Mouse (Mus musculus): ENCODE results near the gene Tnrc6a. TPM values are rescaled to one million over a fixed set of nuclear protein-coding genes. Genes with fewer than 3 reads are reported as not detected.

Tnrc6a gene
- polyA plus RNA-seq, 1 experiment from 2014 or later, result 34.1 TPM

DNA sequence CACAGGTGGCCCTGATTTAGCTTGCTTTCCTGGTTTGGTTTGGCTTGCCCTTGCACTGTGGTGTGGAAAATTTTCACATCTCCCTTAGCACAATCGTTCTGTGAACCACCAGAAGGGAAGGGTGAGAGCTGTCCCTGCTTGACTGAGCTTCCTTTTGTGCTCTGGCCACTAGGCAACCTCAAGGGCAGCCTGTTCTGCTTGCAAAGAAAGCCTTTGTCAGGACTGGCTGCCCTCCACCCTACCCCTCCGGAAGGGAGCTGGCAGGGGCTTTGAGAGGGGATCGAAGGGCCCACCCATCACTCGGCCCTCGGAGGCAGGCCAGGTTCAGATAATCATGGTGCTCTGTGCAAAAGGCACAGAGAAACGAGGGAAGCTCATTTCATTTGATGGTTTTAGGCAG lies 94.9 kb downstream of the Tnrc6a start:
- Histone ChIP-seq H3K4me1 (ENCODE audit: control insufficient read depth in 2 of 2, insufficient read depth in 2 of 2, low read length in 2 of 2) (peaks cover 7 to 8% of the 10 kb centered on the region in 2 experiments; a peak in 3 of 4 replicates), H3K9me3 (ENCODE audit: control insufficient read depth, low read length) (no peaks in the 10 kb centered on the region), H3K4me3 (ENCODE audit: control insufficient read depth in 1 of 2, insufficient read depth in 1 of 2, low read depth in 1 of 2, low read length in 2 of 2) (no peak overlapping the region), H3K27me3 (ENCODE audit: control insufficient read depth, insufficient read depth, low read length) (no peaks in the 10 kb centered on the region), H3K36me3 (ENCODE audit: control insufficient read depth, insufficient read depth, low read length) (no peaks in the 10 kb centered on the region), H3K27ac (replicated peaks in 1 of 2; ENCODE audit: control insufficient read depth in 1 of 2, insufficient read depth in 1 of 2, low read depth in 2 of 2, low read length in 2 of 2) (no peak overlapping the region), H3K9ac (ENCODE audit: low read length) (no peak overlapping the region), H3K4me2 (ENCODE audit: low read length) (no peak overlapping the region)
- 54% methylated on average over 6 of the region's 6 CpGs for WGBS
- no peak for ATAC-seq (ENCODE audit: insufficient number of reproducible peaks, insufficient read depth, low FRiP score, low read depth)

DNA sequence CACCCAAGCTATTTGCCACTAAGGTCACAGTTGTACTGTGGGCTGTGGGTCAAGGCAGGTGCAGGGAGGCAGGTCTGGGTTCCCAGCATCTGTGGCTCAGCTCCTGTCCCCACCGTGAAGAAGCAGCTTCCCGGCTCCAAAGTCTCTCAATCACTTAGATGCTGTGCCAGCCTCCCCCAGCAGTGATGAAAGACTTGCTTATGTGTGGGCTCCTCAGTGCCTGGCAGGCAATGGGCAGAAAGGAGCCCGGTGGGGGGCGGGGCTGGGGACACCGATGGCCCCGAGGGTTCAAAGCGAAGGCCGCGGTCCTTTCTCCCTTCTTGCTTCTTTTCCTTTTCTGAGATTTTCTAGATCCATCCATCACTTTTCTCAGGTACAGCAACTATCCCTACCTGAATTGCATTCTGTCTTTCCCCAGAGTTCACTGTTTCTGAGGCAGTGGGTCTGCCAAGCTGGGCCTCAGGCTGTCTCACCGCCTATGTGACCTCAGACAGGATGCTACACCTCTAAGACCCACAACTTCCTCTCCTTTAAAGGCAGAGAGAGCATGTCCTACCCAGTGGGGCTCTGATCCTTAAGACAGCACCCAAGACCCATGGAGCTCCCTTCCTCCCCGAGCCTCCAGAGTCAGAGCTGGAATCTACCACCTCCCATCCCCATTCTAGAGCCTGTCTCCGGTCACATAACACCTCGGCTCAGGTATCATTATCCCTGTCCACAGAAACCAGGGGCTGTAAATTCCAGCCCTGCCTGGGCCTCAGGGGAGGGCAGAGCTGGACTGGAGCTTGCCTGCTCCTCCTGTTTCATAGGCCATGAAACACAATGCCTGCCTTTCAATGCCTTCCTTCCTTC lies 96.3 kb downstream of the Tnrc6a start:
- no peaks in the 10 kb centered on the region for H3K36me3 ChIP-seq (ENCODE audit: control insufficient read depth, insufficient read depth, low read length)
- no peak for ATAC-seq (ENCODE audit: insufficient number of reproducible peaks, insufficient read depth, low FRiP score, low read depth)
- no peak overlapping the region for H3K4me3 ChIP-seq (ENCODE audit: control insufficient read depth in 1 of 2, insufficient read depth in 1 of 2, low read depth in 1 of 2, low read length in 2 of 2)
- no peak overlapping the region for H3K27ac ChIP-seq (replicated peaks in 1 of 2; ENCODE audit: control insufficient read depth in 1 of 2, insufficient read depth in 1 of 2, low read depth in 2 of 2, low read length in 2 of 2)
- H3K4me2 ChIP-seq (ENCODE audit: low read length), result no peak overlapping the region
- WGBS, result 73% methylated on average over 13 of the region's 13 CpGs
- peaks cover 0 to under 1% of the 10 kb centered on the region in 2 experiments; a peak in 1 of 4 replicates for H3K4me1 ChIP-seq (ENCODE audit: control insufficient read depth in 2 of 2, insufficient read depth in 2 of 2, low read length in 2 of 2)
- no peaks in the 10 kb centered on the region for H3K27me3 ChIP-seq (ENCODE audit: control insufficient read depth, insufficient read depth, low read length)
- H3K9me3 ChIP-seq (ENCODE audit: control insufficient read depth, low read length), result no peaks in the 10 kb centered on the region
- no peak overlapping the region for H3K9ac ChIP-seq (ENCODE audit: low read length)

DNA sequence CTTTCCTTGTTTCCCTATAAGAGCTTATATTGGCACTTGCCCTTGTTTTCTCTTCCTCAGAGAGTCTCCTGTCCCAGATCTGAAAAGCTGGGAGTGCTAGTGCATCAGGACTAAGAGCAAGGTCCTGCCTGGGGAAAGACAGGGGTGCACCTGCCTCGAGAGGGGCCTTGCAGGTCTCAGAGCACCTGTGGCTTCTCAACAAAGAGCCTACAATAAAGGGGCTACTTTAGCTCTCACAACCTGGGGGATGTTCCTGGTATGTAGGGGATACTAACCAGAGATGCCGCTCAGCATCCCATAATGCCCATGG lies 96.9 kb downstream of the Tnrc6a start:
- WGBS, result 72% methylated on average over 2 of the region's 2 CpGs
- Histone ChIP-seq H3K4me2 (ENCODE audit: low read length) (no peak overlapping the region), H3K27me3 (ENCODE audit: control insufficient read depth, insufficient read depth, low read length) (no peaks in the 10 kb centered on the region), H3K36me3 (ENCODE audit: control insufficient read depth, insufficient read depth, low read length) (no peaks in the 10 kb centered on the region), H3K27ac (replicated peaks in 1 of 2; ENCODE audit: control insufficient read depth in 1 of 2, insufficient read depth in 1 of 2, low read depth in 2 of 2, low read length in 2 of 2) (no peak overlapping the region), H3K4me3 (ENCODE audit: control insufficient read depth in 1 of 2, insufficient read depth in 1 of 2, low read depth in 1 of 2, low read length in 2 of 2) (no peak overlapping the region), H3K9ac (ENCODE audit: low read length) (no peak overlapping the region), H3K4me1 (ENCODE audit: control insufficient read depth in 2 of 2, insufficient read depth in 2 of 2, low read length in 2 of 2) (no peaks in the 10 kb centered on the region), H3K9me3 (ENCODE audit: control insufficient read depth, low read length) (no peaks in the 10 kb centered on the region)
- ATAC-seq (ENCODE audit: insufficient number of reproducible peaks, insufficient read depth, low FRiP score, low read depth), result no peak

GRCm38 (mm10) chr7:123224076-123224475 lies 100.4 kb downstream of the Tnrc6a start:
- WGBS, result 86% methylated on average over 9 of the region's 9 CpGs
- Histone ChIP-seq H3K9me3 (ENCODE audit: control insufficient read depth, low read length) (no peaks in the 10 kb centered on the region), H3K27me3 (ENCODE audit: control insufficient read depth, insufficient read depth, low read length) (no peaks in the 10 kb centered on the region), H3K9ac (ENCODE audit: low read length) (no peak overlapping the region), H3K27ac (replicated peaks in 1 of 2; ENCODE audit: control insufficient read depth in 1 of 2, insufficient read depth in 1 of 2, low read depth in 2 of 2, low read length in 2 of 2) (no peak overlapping the region), H3K4me1 (ENCODE audit: control insufficient read depth in 2 of 2, insufficient read depth in 2 of 2, low read length in 2 of 2) (peaks cover 0 to 6% of the 10 kb centered on the region in 2 experiments; a peak in 2 of 4 replicates), H3K36me3 (ENCODE audit: control insufficient read depth, insufficient read depth, low read length) (no peaks in the 10 kb centered on the region), H3K4me2 (ENCODE audit: low read length) (no peak overlapping the region), H3K4me3 (ENCODE audit: control insufficient read depth in 1 of 2, insufficient read depth in 1 of 2, low read depth in 1 of 2, low read length in 2 of 2) (no peak overlapping the region)
- no peak for ATAC-seq (ENCODE audit: insufficient number of reproducible peaks, insufficient read depth, low FRiP score, low read depth)

DNA sequence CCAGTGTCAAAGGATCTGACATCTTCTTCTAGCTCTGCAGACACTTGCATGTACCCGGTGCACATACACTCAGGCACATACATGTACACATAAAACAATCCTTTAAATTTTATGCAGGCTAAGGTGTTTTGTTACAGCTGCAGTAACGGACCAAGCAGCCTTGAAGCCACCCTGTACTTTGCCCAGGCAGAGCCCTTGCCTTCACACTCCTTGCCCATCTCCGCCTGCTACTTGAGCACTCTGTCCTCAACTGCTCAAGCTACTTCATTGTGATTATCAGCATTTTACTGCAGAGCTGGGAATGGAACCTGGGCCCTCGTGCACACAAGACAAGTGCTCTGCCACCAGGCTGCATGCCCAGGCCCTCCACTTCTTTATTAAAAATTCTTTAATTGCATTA lies 101.5 kb downstream of the Tnrc6a start:
- Histone ChIP-seq H3K36me3 (ENCODE audit: control insufficient read depth, insufficient read depth, low read length) (no peaks in the 10 kb centered on the region), H3K4me1 (ENCODE audit: control insufficient read depth in 2 of 2, insufficient read depth in 2 of 2, low read length in 2 of 2) (peaks cover 0 to 6% of the 10 kb centered on the region in 2 experiments; a peak in 2 of 4 replicates), H3K4me2 (ENCODE audit: low read length) (no peak overlapping the region), H3K4me3 (ENCODE audit: control insufficient read depth in 1 of 2, insufficient read depth in 1 of 2, low read depth in 1 of 2, low read length in 2 of 2) (no peak overlapping the region), H3K27me3 (ENCODE audit: control insufficient read depth, insufficient read depth, low read length) (no peaks in the 10 kb centered on the region), H3K27ac (replicated peaks in 1 of 2; ENCODE audit: control insufficient read depth in 1 of 2, insufficient read depth in 1 of 2, low read depth in 2 of 2, low read length in 2 of 2) (no peak overlapping the region), H3K9me3 (ENCODE audit: control insufficient read depth, low read length) (no peaks in the 10 kb centered on the region), H3K9ac (ENCODE audit: low read length) (no peak overlapping the region)
- 76% methylated on average over 4 of the region's 4 CpGs for WGBS
- no peak for ATAC-seq (ENCODE audit: insufficient number of reproducible peaks, insufficient read depth, low FRiP score, low read depth)

- no peaks in the 10 kb centered on the region for H3K36me3 ChIP-seq (ENCODE audit: control insufficient read depth, insufficient read depth, low read length)
- no peak overlapping the region for H3K4me3 ChIP-seq (ENCODE audit: control insufficient read depth in 1 of 2, insufficient read depth in 1 of 2, low read depth in 1 of 2, low read length in 2 of 2)
- H3K27me3 ChIP-seq (ENCODE audit: control insufficient read depth, insufficient read depth, low read length), result no peaks in the 10 kb centered on the region
- WGBS, result 14% methylated on average over 4 of the region's 4 CpGs
- no peak overlapping the region for H3K27ac ChIP-seq (replicated peaks in 1 of 2; ENCODE audit: control insufficient read depth in 1 of 2, insufficient read depth in 1 of 2, low read depth in 2 of 2, low read length in 2 of 2)
- H3K4me1 ChIP-seq (ENCODE audit: control insufficient read depth in 2 of 2, insufficient read depth in 2 of 2, low read length in 2 of 2), result no peaks in the 10 kb centered on the region
- H3K9me3 ChIP-seq (ENCODE audit: control insufficient read depth, low read length), result no peaks in the 10 kb centered on the region
- no peak overlapping the region for H3K4me2 ChIP-seq (ENCODE audit: low read length)
- ATAC-seq (ENCODE audit: insufficient number of reproducible peaks, insufficient read depth, low FRiP score, low read depth), result no peak
- H3K9ac ChIP-seq (ENCODE audit: low read length), result no peak overlapping the region
Observed at GRCm38 (mm10) chr7:123235449-123235848, 111.8 kb downstream of the Tnrc6a start.

DNA sequence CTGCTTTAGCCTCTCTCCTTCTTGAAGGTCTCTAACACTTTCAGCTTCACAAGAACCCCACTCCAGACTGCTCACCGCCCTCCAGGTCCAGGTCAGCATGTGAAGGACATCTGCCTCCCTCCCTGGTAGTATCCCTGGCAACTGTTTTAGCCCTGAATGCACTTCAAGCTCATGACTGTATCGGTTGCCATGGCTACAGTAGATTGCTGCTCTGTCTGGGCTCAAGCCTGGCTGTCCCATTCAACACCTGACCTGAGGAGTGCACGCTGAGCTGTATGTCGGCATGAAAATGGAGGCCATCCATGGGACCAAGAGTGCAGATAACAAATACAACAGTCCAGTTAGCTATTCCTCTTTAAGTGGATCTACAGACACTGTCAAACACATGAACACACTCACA lies 114.9 kb downstream of the Tnrc6a start:
- no peak overlapping the region for H3K9ac ChIP-seq (ENCODE audit: low read length)
- ATAC-seq (ENCODE audit: insufficient number of reproducible peaks, insufficient read depth, low FRiP score, low read depth), result no peak
- no peaks in the 10 kb centered on the region for H3K9me3 ChIP-seq (ENCODE audit: control insufficient read depth, low read length)
- H3K4me1 ChIP-seq (ENCODE audit: control insufficient read depth in 2 of 2, insufficient read depth in 2 of 2, low read length in 2 of 2), result peaks cover 6% of the 10 kb centered on the region in 2 experiments; a peak in 2 of 4 replicates
- H3K27ac ChIP-seq (replicated peaks in 1 of 2; ENCODE audit: control insufficient read depth in 1 of 2, insufficient read depth in 1 of 2, low read depth in 2 of 2, low read length in 2 of 2), result no peak overlapping the region
- H3K27me3 ChIP-seq (ENCODE audit: control insufficient read depth, insufficient read depth, low read length), result no peaks in the 10 kb centered on the region
- 39% methylated on average over 4 of the region's 4 CpGs for WGBS
- no peak overlapping the region for H3K4me2 ChIP-seq (ENCODE audit: low read length)
- no peaks in the 10 kb centered on the region for H3K36me3 ChIP-seq (ENCODE audit: control insufficient read depth, insufficient read depth, low read length)
- no peak overlapping the region for H3K4me3 ChIP-seq (ENCODE audit: control insufficient read depth in 1 of 2, insufficient read depth in 1 of 2, low read depth in 1 of 2, low read length in 2 of 2)

GRCm38 (mm10) chr7:123240064-123240463 lies 116.4 kb downstream of the Tnrc6a start:
- WGBS, result 61% methylated on average over 6 of the region's 6 CpGs
- Histone ChIP-seq H3K4me2 (ENCODE audit: low read length) (no peak overlapping the region), H3K4me3 (ENCODE audit: control insufficient read depth in 1 of 2, insufficient read depth in 1 of 2, low read depth in 1 of 2, low read length in 2 of 2) (no peak overlapping the region), H3K9me3 (ENCODE audit: control insufficient read depth, low read length) (no peaks in the 10 kb centered on the region), H3K27me3 (ENCODE audit: control insufficient read depth, insufficient read depth, low read length) (no peaks in the 10 kb centered on the region), H3K4me1 (ENCODE audit: control insufficient read depth in 2 of 2, insufficient read depth in 2 of 2, low read length in 2 of 2) (peaks cover 6 to 14% of the 10 kb centered on the region in 2 experiments; a peak in 3 of 4 replicates), H3K36me3 (ENCODE audit: control insufficient read depth, insufficient read depth, low read length) (no peaks in the 10 kb centered on the region), H3K27ac (replicated peaks in 1 of 2; ENCODE audit: control insufficient read depth in 1 of 2, insufficient read depth in 1 of 2, low read depth in 2 of 2, low read length in 2 of 2) (no peak overlapping the region), H3K9ac (ENCODE audit: low read length) (no peak overlapping the region)
- no peak for ATAC-seq (ENCODE audit: insufficient number of reproducible peaks, insufficient read depth, low FRiP score, low read depth)

Measured in heart, embryonic 14.5 days (tissue).